Mouse (Mus musculus) forebrain, embryonic 14.5 days (tissue): Measurements from ENCODE around the gene Anp32a. TPM values are rescaled to one million over a fixed set of nuclear protein-coding genes. Genes with fewer than 3 reads are reported as not detected.

ENCODE experiments used
- ATAC-seq: fragments of 200-750 bp; cut with Nextera tagmentation; 2 replicates; pipeline ENCODE4 v1.8.0; 2017; ENCODE audit warnings: mild to moderate bottlenecking, moderate library complexity
- DNase-seq: peaks from one replicate; pipeline ENCODE4 v3.0.0-alpha.2; 2015; ENCODE audit warnings: low spot score
- H3K27ac ChIP-seq: fragments of 300-500 bp; sonication (generic); 2 replicates; pipeline ENCODE4 v1.5.1; 2014; ENCODE audit warnings: low read depth, mild to moderate bottlenecking, control low read depth, low read length, moderate library complexity
- H3K27me3 ChIP-seq: fragments of 300-500 bp; sonication (generic); replicated peaks from 2 replicates; pipeline ENCODE4 v1.6.1; 2014; ENCODE audit warnings: low read length, control low read depth, mixed read lengths; ENCODE audit not compliant: control insufficient read depth, insufficient read depth
- H3K36me3 ChIP-seq: fragments of 300-500 bp; sonication (generic); 2 replicates; pipeline ENCODE4 v1.6.1; 2014; ENCODE audit warnings: low read length, control low read depth; ENCODE audit not compliant: control insufficient read depth, insufficient read depth
- H3K4me1 ChIP-seq: fragments of 300-500 bp; sonication (generic); 2 replicates; pipeline ENCODE4 v1.6.1; 2014; ENCODE audit warnings: antibody characterized with exemption, low read length, control low read depth; ENCODE audit not compliant: control insufficient read depth, insufficient read depth
- H3K4me2 ChIP-seq: fragments of 300-500 bp; sonication (generic); 2 replicates; pipeline ENCODE4 v1.6.1; 2014; ENCODE audit warnings: mild to moderate bottlenecking, control low read depth, low read length
- H3K4me3 ChIP-seq: fragments of 300-500 bp; sonication (generic); 2 replicates; pipeline ENCODE4 v1.5.1; 2014; ENCODE audit warnings: low read depth, low read length, control low read depth
- H3K9ac ChIP-seq: fragments of 300-500 bp; sonication (generic); 2 replicates; pipeline ENCODE4 v1.6.1; 2014; ENCODE audit warnings: mild to moderate bottlenecking, low read length, control low read depth, moderate library complexity
- H3K9me3 ChIP-seq: fragments of 300-500 bp; sonication (generic); replicated peaks from 2 replicates; pipeline ENCODE4 v1.6.1; 2016; ENCODE audit warnings: low read length, control low read depth, mixed read lengths; ENCODE audit not compliant: control insufficient read depth
- WGBS: fragments of 180-500 bp; shearing (Covaris S2); extraction: QIAGEN DNeasy Blood & Tissue Kit; methylation state at CpG from one replicate; pipeline ENCODE4 v1.1.7; 2014; 5-methylcytosine and 5-hydroxymethylcytosine counted together
- polyA plus RNA-seq: library from polyadenylated mRNA; unstranded; fragments of >200 nt; fragmentation: Nextera tagmentation; extraction: Ambion mirVana; gene quantifications from 2 replicates; pipeline ENCODE4 v1.2.1, GENCODE M21; 2014

Gene Anp32a
- polyA plus RNA-seq, 1 experiment from 2014 or later = 118 TPM

DNA sequence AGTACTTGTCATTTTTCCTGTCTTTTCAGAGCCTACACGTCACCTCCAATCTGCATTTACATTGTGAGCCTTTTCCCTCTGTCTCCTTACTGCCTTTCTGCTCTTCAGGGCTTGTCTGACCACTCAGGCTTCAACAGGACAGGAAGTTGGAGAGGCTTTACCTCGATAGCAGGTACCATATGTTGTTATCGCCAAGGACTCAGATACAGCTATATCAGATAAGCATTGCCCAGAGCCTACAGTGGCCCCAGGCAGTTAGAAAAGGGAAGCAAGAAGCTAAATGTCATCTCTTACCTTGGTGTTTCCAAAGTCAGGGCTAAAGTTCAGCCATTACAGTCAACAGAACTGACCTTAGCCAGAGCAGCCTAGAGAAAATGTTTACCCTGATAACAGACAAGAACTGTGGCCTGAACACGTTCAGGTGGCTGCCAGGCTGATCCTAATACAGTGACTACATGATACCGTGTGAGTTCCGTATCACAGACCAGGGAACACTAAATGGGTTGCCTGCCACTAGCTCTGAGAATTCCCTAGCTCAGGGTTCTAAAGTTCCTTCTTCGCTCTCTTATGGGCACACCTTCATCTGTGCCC is 65.4 kb downstream of the Anp32a start:
- no peaks in the 10 kb centered on the region for H3K4me1 ChIP-seq
- H3K27me3 ChIP-seq = no peaks in the 10 kb centered on the region
- H3K9me3 ChIP-seq = no peaks in the 10 kb centered on the region
- ATAC-seq (no peak), DNase-seq (no peak)
- WGBS = 86% methylated on average over 7 of the region's 7 CpGs
- no peak overlapping the region for H3K4me2 ChIP-seq
- H3K36me3 ChIP-seq = no peaks in the 10 kb centered on the region
- no peak overlapping the region for H3K4me3 ChIP-seq
- no peak overlapping the region for H3K9ac ChIP-seq
- no peak overlapping the region for H3K27ac ChIP-seq

GRCm38 (mm10) chr9:62407357-62408146 is 66.5 kb downstream of the Anp32a start:
- H3K36me3 ChIP-seq = no peaks in the 10 kb centered on the region
- H3K9ac ChIP-seq = no peak overlapping the region
- ATAC-seq (no peak), DNase-seq (no peak)
- H3K9me3 ChIP-seq = no peaks in the 10 kb centered on the region
- H3K4me3 ChIP-seq = no peak overlapping the region
- H3K4me1 ChIP-seq = no peaks in the 10 kb centered on the region
- 82% methylated on average over 5 of the region's 5 CpGs for WGBS
- H3K27me3 ChIP-seq = no peaks in the 10 kb centered on the region
- H3K4me2 ChIP-seq = no peak overlapping the region
- H3K27ac ChIP-seq = no peak overlapping the region

GRCm38 (mm10) chr9:62418742-62419141 is 77.6 kb downstream of the Anp32a start:
- no peak for ATAC-seq
- no peaks in the 10 kb centered on the region for H3K27me3 ChIP-seq
- H3K9me3 ChIP-seq = peaks cover 4% of the 10 kb centered on the region; the same call in 1 of the 2 replicates
- H3K27ac ChIP-seq = no peak overlapping the region
- H3K4me3 ChIP-seq = no peak overlapping the region
- H3K36me3 ChIP-seq = peaks cover 18% of the 10 kb centered on the region; the same call in 1 of the 2 replicates
- no peak for DNase-seq
- H3K4me2 ChIP-seq = no peak overlapping the region
- H3K4me1 ChIP-seq = peaks cover 10% of the 10 kb centered on the region
- H3K9ac ChIP-seq = no peak overlapping the region
- 61% methylated on average over 5 of the region's 5 CpGs for WGBS

DNA sequence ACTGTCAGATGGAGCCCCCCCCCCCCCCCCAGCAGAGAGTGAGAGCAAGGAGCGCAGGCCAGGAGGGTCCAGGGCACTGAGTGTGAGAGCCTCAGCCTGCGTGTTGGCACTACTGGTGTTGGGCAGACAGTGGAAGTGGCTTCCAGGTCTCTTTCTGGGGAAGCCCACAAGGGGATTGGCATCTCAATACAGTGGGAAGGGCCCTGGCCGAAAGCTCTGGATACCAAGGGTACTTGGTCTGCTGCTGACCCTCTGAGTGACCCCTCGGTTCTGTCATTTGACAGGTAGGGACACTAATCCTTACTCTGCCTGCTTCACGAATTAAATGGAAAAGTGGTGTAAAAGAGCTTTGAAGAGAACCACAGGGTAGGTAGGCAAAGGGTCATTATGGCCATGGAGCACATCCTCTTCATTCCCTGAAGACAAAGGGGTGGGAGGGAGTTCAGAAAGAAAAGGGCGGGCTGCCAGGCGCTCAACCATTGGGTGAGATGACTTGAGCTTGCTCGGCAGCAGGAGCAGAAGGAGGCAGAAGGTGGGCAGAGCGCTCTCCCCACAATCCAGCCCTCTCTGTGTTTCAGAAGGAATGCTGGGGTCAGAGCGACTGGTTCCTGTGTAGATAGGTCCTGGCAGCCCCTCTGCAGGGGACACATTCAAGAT is 79.3 kb downstream of the Anp32a start:
- no peak overlapping the region for H3K4me3 ChIP-seq
- H3K4me1 ChIP-seq = peaks cover 6% of the 10 kb centered on the region
- 0 out of 2 replicates have a peak, but pooled peaks have one; percentile 11 for ATAC-seq
- H3K27me3 ChIP-seq = no peaks in the 10 kb centered on the region
- no peak overlapping the region for H3K4me2 ChIP-seq
- peaks cover 33% of the 10 kb centered on the region for H3K36me3 ChIP-seq
- WGBS = 29% methylated on average over 9 of the region's 10 CpGs
- no peak overlapping the region for H3K27ac ChIP-seq
- H3K9ac ChIP-seq = no peak overlapping the region
- no peak for DNase-seq
- H3K9me3 ChIP-seq = peaks cover 4% of the 10 kb centered on the region; the same call in 1 of the 2 replicates

DNA sequence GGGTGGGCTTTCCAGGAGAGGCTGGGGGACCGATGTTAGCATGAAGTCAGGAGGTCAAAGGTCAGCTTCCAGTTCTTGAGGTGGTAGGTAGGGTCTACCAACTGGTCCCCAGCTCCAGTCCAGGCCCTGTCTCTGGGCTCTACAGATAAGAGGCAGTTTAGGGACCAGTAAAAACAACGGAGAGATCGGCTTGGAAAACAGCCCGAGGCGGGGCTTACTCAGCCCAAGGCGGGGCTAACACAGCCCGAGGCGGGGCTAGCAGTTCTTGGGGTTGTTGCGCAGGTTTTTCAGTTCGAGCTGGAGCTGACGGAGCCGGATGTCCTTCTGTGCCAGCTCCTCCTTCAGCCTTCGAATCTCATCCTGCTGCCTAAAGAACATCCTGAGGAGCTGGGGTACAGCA is 79.9 kb downstream of the Anp32a start:
- ATAC-seq (peak; percentile 60; the same call in 1 of the 2 replicates), DNase-seq (peak; percentile 69)
- H3K27me3 ChIP-seq = no peaks in the 10 kb centered on the region
- H3K9ac ChIP-seq = no peak overlapping the region
- H3K4me3 ChIP-seq = no peak overlapping the region
- H3K27ac ChIP-seq = no peak overlapping the region
- H3K4me1 ChIP-seq = peaks cover 6% of the 10 kb centered on the region
- WGBS = 3% methylated on average over 13 of the region's 13 CpGs
- H3K36me3 ChIP-seq = peaks cover 38% of the 10 kb centered on the region
- H3K9me3 ChIP-seq = peaks cover 4% of the 10 kb centered on the region; the same call in 1 of the 2 replicates
- no peak overlapping the region for H3K4me2 ChIP-seq

DNA sequence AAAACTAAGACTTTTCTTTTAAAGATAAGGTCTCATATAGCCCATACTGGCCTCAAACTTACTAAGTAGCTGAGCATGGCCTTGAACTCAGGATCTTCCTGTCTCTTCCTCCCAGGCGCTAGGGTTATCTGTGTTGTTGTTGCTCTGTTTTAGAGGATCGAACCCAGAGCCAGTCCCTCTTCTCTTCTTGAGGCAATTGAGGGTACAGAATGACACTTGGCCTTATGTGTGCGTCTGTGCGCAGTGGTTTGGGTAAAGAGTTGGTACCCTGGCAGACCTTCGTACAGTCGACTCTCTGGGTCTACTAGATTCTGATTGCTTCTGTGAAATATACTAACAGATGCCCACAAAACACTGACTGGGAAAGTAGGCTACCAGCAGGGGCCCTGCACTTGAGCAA is 80.8 kb downstream of the Anp32a start:
- Histone ChIP-seq H3K4me3 (no peak overlapping the region), H3K27me3 (no peaks in the 10 kb centered on the region), H3K4me1 (peaks cover 6% of the 10 kb centered on the region), H3K9ac (no peak overlapping the region), H3K4me2 (no peak overlapping the region), H3K9me3 (peaks cover 4% of the 10 kb centered on the region; the same call in 1 of the 2 replicates), H3K36me3 (peaks cover 45% of the 10 kb centered on the region), H3K27ac (no peak overlapping the region)
- DNase-seq (no peak), ATAC-seq (no peak)
- 96% methylated on average over 6 of the region's 6 CpGs for WGBS

DNA sequence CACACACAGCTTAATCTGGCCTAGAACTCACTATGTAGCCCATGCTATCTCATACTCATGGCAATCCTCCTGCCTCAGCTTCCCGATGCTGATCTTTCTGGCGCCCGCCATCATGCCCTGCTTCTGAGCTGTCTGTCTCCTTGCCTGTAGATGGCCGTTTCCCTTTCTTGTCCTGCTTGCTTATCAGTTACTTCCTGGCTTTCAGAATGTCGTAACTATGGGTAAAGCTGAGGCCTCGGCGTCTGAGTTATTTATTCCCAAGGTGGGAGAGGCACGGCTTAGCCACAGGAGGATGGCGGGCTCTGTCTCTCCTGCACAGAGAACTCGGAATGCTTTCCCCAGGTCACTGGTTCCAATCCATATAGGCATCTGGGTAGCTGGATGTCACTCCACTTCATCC is 81.8 kb downstream of the Anp32a start:
- H3K4me1 ChIP-seq = peaks cover 6% of the 10 kb centered on the region
- no peak overlapping the region for H3K4me2 ChIP-seq
- no peak for DNase-seq
- ATAC-seq = no peak
- peaks cover 4% of the 10 kb centered on the region; the same call in 1 of the 2 replicates for H3K9me3 ChIP-seq
- no peak overlapping the region for H3K27ac ChIP-seq
- H3K9ac ChIP-seq = no peak overlapping the region
- H3K4me3 ChIP-seq = no peak overlapping the region
- WGBS = 91% methylated on average over 10 of the region's 10 CpGs
- H3K27me3 ChIP-seq = no peaks in the 10 kb centered on the region
- peaks cover 55% of the 10 kb centered on the region for H3K36me3 ChIP-seq

- ATAC-seq = no peak
- 94% methylated on average over 10 of the region's 10 CpGs for WGBS
These were observed 82.8 kb downstream of the Anp32a start for GRCm38 (mm10) chr9:62423871-62424270.

More at GRCm38 (mm10) chr9:62423871-62424270, 82.8 kb downstream of the Anp32a start:
- H3K4me2 ChIP-seq = no peak overlapping the region
- H3K9me3 ChIP-seq = 0 out of 2 replicates have a peak, but pooled peaks cover under 1% of the 10 kb centered on the region
- H3K9ac ChIP-seq = no peak overlapping the region
- H3K4me1 ChIP-seq = peaks cover 6% of the 10 kb centered on the region
- no peaks in the 10 kb centered on the region for H3K27me3 ChIP-seq
- DNase-seq = no peak
- H3K27ac ChIP-seq = no peak overlapping the region
- no peak overlapping the region for H3K4me3 ChIP-seq
- peaks cover 61% of the 10 kb centered on the region for H3K36me3 ChIP-seq
